ENCODE assay signal across 8 mouse cellular contexts in the genomic region with DNA sequence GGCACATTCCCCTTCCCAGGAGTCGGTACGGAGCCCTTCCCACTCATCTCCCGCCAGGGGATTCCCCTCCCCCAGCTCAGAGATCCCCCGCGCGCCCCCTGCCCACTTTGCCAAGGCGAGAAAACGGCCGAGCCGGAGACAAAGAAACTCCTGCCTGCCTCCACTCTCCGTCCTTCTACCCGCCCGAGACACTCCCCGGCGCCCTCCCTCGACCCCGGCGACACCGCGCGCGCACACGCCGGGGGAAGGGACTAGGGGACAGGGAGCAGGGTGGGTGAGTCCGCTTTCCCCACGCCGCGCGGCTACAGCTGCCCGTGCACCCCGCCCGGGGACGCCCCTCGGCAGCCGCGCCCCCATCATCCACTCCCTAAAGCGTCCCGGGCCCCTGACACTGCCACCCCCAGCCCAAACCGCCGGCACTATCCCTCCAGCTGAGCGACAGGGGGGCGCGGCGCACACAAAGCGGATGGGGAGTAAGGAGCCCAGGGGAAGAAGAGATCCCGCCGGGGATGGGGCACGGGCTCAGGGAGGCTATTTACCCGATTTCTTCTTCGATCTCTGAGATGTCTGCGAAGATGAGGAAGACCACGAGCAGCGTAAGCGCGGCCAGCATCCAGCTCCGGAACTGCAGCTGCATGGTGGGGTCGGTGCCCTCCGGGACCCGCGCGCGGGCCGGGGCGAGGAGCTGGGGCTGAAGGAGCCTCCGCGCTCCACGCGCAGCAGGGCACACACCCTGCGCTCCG. TPM values are rescaled to one million over a fixed set of nuclear protein-coding genes. Genes with fewer than 3 reads are reported as not detected.
DNase-seq lines count a peak whose midpoint lies in the region; ATAC-seq lines count a peak whose summit lies in the region.

No protein-coding gene starts in this region.

- H3K4me3 ChIP-seq in lung, embryonic 16.5 days (ENCODE audit: low read length) = peak overlapping the region; percentile 79
- peak overlapping the region; percentile 72 to 80 for H3K4me3 ChIP-seq in heart, embryonic 14.5 days (ENCODE audit: control insufficient read depth in 1 of 2, insufficient read depth in 1 of 2, low read depth in 1 of 2, low read length in 2 of 2)
- peak overlapping the region; percentile 57 for H3K4me3 ChIP-seq in liver, embryonic 11.5 days (ENCODE audit: low read depth, low read length)

- ATAC-seq in lung, embryonic 16.5 days (ENCODE audit: low read depth) = peak; percentile 55
- peak; percentile 20; the same call in 1 of the 2 replicates for ATAC-seq in heart, embryonic 14.5 days (ENCODE audit: insufficient number of reproducible peaks, insufficient read depth, low FRiP score, low read depth)
- ATAC-seq in liver, embryonic 11.5 days (replicated peaks; ENCODE audit: low FRiP score) = no peak
- no peak for ATAC-seq in monocyte, adult 5-6 weeks (replicated peaks; ENCODE audit: insufficient number of reproducible peaks, low FRiP score, low TSS enrichment, poor library complexity, severe bottlenecking)

- peaks cover 15% of the 10 kb centered on the region for H3K27me3 ChIP-seq in lung, embryonic 16.5 days (ENCODE audit: control insufficient read depth, insufficient read depth, low read depth, low read length)
- H3K27me3 ChIP-seq in heart, embryonic 14.5 days (ENCODE audit: control insufficient read depth, insufficient read depth, low read length) = peaks cover 46% of the 10 kb centered on the region
- H3K27me3 ChIP-seq in liver, embryonic 11.5 days (replicated peaks; ENCODE audit: control insufficient read depth, insufficient read depth, low read length) = peaks cover 43% of the 10 kb centered on the region

- H3K27ac ChIP-seq in lung, embryonic 16.5 days (ENCODE audit: low read length) = peak overlapping the region; percentile 40
- H3K27ac ChIP-seq in heart, embryonic 14.5 days (replicated peaks in 1 of 2; ENCODE audit: control insufficient read depth in 1 of 2, insufficient read depth in 1 of 2, low read depth in 2 of 2, low read length in 2 of 2) = no peak overlapping the region
- no peak overlapping the region for H3K27ac ChIP-seq in liver, embryonic 11.5 days (ENCODE audit: low read depth, low read length)

- H3K4me2 ChIP-seq in lung, embryonic 16.5 days (ENCODE audit: low read depth, low read length) = peak overlapping the region; percentile 99
- H3K4me2 ChIP-seq in heart, embryonic 14.5 days (ENCODE audit: low read length) = peak overlapping the region; percentile 100
- H3K4me2 ChIP-seq in liver, embryonic 11.5 days = peak overlapping the region; percentile 83

- H3K9me3 ChIP-seq in lung, embryonic 16.5 days (ENCODE audit: control insufficient read depth, low read length) = no peaks in the 10 kb centered on the region
- no peaks in the 10 kb centered on the region for H3K9me3 ChIP-seq in heart, embryonic 14.5 days (ENCODE audit: control insufficient read depth, low read length)
- H3K9me3 ChIP-seq in liver, embryonic 11.5 days (ENCODE audit: control insufficient read depth, low read length) = no peaks in the 10 kb centered on the region

- under 1% methylated on average over 58 of the region's 70 CpGs for WGBS in lung, embryonic 16.5 days
- WGBS in heart, embryonic 14.5 days = under 1% methylated on average over 59 of the region's 70 CpGs
- WGBS in liver, embryonic 11.5 days = 1% methylated on average over 65 of the region's 70 CpGs

- DNase-seq in lung, postnatal 25 days (ENCODE audit: low spot score) = no peak
- peak; percentile 63 for DNase-seq in embryo, embryonic 11 days
- DNase-seq in liver, embryonic 11.5 days (ENCODE audit: low spot score) = peak; percentile 49
- peak; percentile 64 for DNase-seq in retina, embryonic 14.5 days (ENCODE audit: low spot score)
- DNase-seq in urinary bladder, postnatal 14 days (ENCODE audit: low spot score) = no peak

- peak overlapping the region; percentile 76 for H3K9ac ChIP-seq in lung, embryonic 16.5 days (ENCODE audit: low read length)
- peak overlapping the region; percentile 74 for H3K9ac ChIP-seq in heart, embryonic 14.5 days (ENCODE audit: low read length)
- peak overlapping the region; percentile 48 for H3K9ac ChIP-seq in liver, embryonic 11.5 days (ENCODE audit: low read depth, low read length)

- peaks cover 9% of the 10 kb centered on the region for H3K4me1 ChIP-seq in lung, embryonic 16.5 days (replicated peaks; ENCODE audit: control insufficient read depth, insufficient read depth, low read length)
- peaks cover 6 to 8% of the 10 kb centered on the region in 2 experiments; a peak in 2 of 4 replicates for H3K4me1 ChIP-seq in heart, embryonic 14.5 days (ENCODE audit: control insufficient read depth in 2 of 2, insufficient read depth in 2 of 2, low read length in 2 of 2)
- no peaks in the 10 kb centered on the region for H3K4me1 ChIP-seq in liver, embryonic 11.5 days (replicated peaks; ENCODE audit: control insufficient read depth, insufficient read depth, low read length)

- no peaks in the 10 kb centered on the region for H3K36me3 ChIP-seq in lung, embryonic 16.5 days (ENCODE audit: control insufficient read depth, insufficient read depth, low read length)
- no peaks in the 10 kb centered on the region for H3K36me3 ChIP-seq in heart, embryonic 14.5 days (ENCODE audit: control insufficient read depth, insufficient read depth, low read length)
- no peaks in the 10 kb centered on the region for H3K36me3 ChIP-seq in liver, embryonic 11.5 days (ENCODE audit: control insufficient read depth, insufficient read depth, low read length)

RNA-seq across cellular contexts. Expression of a gene that starts 0.5 kb away (rescaled TPM):
- polyA plus RNA-seq in lung, embryonic 16.5 days (2015; fragmentation: Nextera tagmentation; extraction: Ambion mirVana) = 5.7 and 8.6 TPM in 2 replicates
- polyA plus RNA-seq in heart, embryonic 14.5 days (2014; fragmentation: Nextera tagmentation; extraction: Ambion mirVana) = 2.1 and 2.8 TPM in 2 replicates
- 3.4 and 3.5 TPM in 2 replicates for polyA plus RNA-seq in liver, embryonic 11.5 days (2014; fragmentation: Nextera tagmentation; extraction: Ambion mirVana)
- not detected in 3 replicates for total RNA-seq in monocyte, adult 5-6 weeks (2017)

Comparison
In these comparisons a context has a peak if more than half of its experiments do, and no peak if none do; other contexts are left out.
1. ATAC-seq: peak in lung, embryonic 16.5 days (single experiment) and heart, embryonic 14.5 days (single experiment); none in liver, embryonic 11.5 days (single experiment) and monocyte, adult 5-6 weeks (single experiment).
2. DNase-seq: peak in embryo, embryonic 11 days (single experiment), liver, embryonic 11.5 days (single experiment) and retina, embryonic 14.5 days (single experiment); none in lung, postnatal 25 days (single experiment) and urinary bladder, postnatal 14 days (single experiment).
3. Peak in every context shown above with its lines, with median percentiles within 50 percentile points of each other: H3K4me2 ChIP-seq, H3K4me3 ChIP-seq and H3K9ac ChIP-seq.